Mouse (Mus musculus) c-Kit-positive CD71-positive TER-119-negative erythroid progenitor cells, embryonic 14.5 days (primary cell): Measurements from ENCODE around the gene Inca1.

Experiments
- DNase-seq: peaks from one replicate; pipeline ENCODE4 v3.0.0-alpha.2; 2013; ENCODE audit warnings: low read depth

The Inca1 gene

DNA sequence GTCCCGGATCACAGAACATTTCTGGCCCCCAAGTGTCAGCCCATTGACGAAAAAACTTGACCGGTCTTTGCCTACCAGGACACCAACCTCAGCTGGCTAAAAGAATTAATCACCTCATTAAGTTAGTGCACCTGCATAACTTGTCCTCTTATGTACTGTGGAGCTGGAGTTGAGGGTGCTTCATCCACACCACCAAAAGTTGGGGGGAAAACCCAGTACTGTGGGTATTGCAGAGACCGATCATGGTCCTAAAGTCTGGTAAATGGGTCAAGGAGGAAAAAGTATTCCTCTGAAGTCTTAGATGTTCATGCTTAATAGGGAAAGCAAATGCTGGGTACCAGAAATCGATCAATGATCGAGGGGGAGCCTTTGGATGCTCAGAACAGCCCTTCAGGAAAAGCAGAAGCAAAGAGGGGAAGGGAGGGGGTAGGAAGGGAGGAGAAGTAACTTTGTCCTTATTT is 47.0 kb downstream of the Inca1 start:
- no peak for DNase-seq

GRCm38 (mm10) chr11:70652029-70652883 is 47.7 kb downstream of the Inca1 start:
- DNase-seq: no peak

- no peak for DNase-seq
These were observed 48.6 kb downstream of the Inca1 start for GRCm38 (mm10) chr11:70651391-70651790.

GRCm38 (mm10) chr11:70650322-70651175 is 49.4 kb downstream of the Inca1 start:
- no peak for DNase-seq

GRCm38 (mm10) chr11:70649185-70649734 is 50.7 kb downstream of the Inca1 start:
- DNase-seq: no peak

DNA sequence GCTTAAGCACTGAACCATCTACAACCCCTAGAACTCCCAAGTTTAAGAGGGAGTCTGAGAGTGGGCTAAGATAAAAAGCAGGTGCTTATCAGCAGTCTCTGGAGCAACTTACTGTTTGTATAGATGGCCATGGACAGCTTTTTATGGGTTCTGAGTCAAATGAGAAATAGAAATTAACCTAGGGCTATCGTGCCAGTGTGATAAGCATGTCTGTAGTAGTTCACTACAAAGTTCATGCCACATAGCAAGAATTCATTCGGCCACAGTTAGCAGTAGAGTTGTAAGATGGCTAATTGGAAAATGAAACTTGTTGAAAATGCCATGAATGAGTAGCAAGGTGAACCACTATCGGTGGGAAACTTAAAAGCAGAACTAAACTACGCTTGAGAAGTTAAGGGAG is 51.4 kb downstream of the Inca1 start:
- no peak for DNase-seq

GRCm38 (mm10) chr11:70647716-70648420 is 52.1 kb downstream of the Inca1 start:
- DNase-seq: no peak

DNA sequence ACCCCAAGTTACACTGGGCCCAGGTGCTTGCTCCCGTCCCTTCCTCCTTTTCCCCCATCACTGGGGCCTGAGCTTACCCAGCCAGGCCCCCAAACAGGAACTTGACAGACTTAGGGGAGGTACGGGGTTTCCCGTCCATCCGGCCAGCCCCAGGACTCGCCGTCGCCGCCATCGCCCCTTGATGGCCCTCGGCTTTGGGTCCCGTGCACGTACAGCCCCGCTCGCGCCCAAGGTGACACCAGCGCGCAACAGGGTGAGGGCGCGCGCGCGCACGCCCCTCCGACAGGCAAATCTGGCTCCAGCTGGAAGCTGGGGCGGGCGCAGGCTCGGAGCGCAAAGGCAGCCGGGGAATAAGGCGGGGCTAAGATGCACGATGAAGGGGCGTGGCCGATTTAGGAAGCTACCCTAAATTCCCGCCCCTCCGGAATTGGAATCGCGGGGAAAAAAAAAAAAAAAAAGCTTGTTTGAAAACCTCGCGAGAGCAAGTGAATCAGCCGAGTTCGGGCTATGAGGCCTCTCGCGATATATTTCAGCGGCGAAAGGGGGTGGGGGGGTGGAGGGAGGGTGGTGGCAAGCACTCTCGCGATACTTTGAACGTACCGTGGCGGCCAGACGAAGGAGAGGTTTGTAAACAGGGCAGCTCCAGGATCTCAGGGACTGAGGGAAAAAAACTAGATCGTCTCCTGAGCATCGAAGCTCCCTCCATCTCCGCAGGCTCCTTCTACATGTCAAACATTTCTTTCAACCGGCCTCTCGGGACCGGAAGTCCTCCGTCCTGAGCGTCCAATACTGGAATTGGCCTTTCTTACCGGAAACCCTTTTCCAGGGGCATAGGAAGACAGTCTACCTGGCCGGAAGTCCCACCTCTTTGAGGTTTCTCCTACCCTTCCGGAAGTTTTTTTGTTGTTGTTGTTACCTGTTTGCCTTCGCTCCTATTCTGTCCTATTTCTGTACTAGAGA is 53.0 kb downstream of the Inca1 start, which contains the start of the genes Rnf167 and Slc25a11:
Gene Rnf167 (plus strand): TSS at position 545 of the 960 bp plus-strand sequence.
Gene Slc25a11 (minus strand): TSS at position 789 of the 960 bp plus-strand sequence.
- peak; percentile 99 for DNase-seq

GRCm38 (mm10) chr11:70646259-70646555 is 53.7 kb downstream of the Inca1 start:
- no peak for DNase-seq

- no peak for DNase-seq
These were observed 54.3 kb downstream of the Inca1 start for GRCm38 (mm10) chr11:70645461-70646258.

DNA sequence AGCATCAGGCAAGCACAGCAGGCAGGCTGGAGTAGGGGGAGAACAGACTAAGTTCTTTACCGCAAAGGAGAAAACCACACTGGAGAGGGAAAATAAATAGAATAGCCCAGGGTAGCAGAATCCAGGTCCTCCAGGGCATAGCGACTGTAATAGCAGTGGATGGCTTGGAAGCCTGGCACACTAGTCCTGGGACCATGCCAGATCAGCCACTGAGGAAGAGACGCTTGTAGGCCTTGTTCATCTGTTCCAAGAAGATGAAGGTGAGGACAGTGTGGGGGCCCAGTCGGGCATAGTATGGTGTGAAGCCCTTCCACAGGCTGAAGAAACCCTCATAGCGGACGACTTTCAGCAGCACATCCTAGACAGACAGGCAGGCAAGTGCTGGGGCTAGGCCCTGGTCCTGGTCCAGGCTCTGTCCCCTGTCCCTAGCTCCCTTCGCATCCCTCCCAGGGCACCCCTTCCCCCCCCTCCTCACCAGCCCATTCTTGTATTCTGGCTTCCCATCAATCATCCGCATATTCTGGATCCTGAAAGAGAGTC is 55.3 kb downstream of the Inca1 start:
- DNase-seq: no peak

DNA sequence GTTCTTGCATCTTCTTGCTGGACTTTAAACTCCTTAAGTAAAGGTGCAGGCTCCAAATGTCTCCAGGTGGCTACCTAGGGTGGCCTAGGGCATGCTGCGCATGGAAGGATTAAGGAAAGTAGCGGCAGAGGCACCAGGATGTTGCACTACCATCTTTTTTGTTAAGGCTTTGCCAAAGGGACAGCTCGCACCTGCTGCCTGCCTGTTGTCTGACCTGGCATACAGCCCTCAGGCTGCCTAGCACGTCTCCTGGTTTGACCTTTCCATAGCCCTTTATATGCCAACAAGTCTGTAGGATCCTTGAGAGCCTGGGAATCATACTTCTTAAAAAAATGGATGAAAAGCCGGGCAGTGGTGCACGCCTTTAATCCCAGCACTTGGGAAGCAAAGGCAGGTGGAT is 56.9 kb downstream of the Inca1 start:
- DNase-seq: no peak

DNA sequence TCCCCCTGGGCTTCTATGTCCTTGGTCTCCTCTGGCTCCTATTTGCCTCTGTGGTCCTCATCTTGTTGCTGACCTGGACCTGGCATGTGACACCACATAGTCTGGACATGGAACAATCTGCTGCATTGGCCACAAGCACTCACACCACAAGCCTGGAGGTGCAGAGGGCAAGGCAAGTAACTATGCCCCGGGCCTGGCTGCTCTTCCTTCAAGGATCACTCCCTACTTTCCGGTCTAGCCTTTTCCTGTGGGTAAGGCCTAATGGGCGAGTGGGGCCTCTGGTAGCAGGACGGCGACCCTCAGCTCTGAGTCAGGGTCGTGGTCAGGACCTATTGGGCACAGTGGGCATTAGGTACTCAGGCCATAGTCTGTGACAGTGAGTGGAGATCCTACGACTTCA is 58.7 kb downstream of the Inca1 start:
- DNase-seq: no peak

DNA sequence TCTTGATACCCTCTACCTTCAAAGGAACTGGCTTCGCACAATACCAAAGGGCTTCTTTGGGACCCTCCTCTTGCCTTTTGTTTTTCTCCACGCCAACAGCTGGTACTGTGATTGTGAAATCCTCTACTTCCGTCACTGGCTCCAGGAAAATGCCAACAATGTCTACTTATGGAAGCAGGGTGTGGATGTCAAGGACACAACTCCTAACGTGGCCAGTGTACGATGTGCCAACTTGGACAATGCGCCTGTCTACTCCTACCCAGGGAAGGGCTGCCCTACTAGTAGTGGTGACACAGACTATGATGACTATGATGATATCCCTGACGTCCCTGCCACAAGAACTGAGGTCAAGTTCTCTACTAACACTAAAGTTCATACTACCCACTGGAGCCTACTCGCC is 60.0 kb downstream of the Inca1 start:
- DNase-seq: no peak

GRCm38 (mm10) chr11:70638714-70639278 is 61.2 kb downstream of the Inca1 start, which contains the start of gene Gp1ba:
Gene Gp1ba (plus strand): TSS chr11:70639122.
- no peak for DNase-seq
